Mouse (Mus musculus): ENCODE measurements around the gene AC140267.1. TPM values are rescaled to one million over a fixed set of nuclear protein-coding genes. Genes with fewer than 3 reads are reported as not detected.

The AC140267.1 gene
- polyA plus RNA-seq, 1 experiment from 2014 or later: not detected

DNA sequence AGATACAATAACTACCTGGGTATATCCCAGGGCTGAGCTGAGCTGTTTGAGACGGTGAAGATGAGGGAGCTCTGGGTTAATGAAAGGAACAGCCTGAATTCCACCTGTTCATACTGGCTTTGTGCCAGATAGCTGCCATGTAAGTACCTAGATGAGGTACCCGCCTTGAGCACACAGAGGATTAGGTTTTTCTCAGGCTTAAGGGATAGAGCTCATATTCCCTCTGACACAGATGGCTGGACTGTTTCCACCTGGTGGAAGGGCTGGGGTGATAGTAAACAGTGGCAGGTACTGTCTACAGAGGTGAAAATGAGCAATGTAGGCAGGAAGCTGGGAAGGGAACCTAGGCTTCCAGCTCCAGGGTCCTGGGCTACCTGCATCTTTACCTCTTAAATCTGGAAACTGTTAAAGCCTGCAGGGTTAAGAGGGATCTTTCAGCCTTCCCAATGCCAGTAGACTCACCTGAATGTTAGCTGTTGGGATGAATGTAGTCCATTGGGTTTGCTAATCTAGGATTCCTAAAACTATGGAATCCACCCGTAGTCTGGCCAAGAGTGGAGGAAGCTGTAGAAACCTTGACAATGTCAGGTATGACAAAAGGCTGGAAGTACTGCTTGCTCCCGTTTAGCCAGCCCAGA lies 22.1 kb downstream of the AC140267.1 start:
- Histone ChIP-seq H3K4me3 (ENCODE audit: low read depth, low read length) (peak overlapping the region; percentile 100), H3K4me1 (replicated peaks; ENCODE audit: control insufficient read depth, insufficient read depth, low read length) (peaks cover 12% of the 10 kb centered on the region), H3K27me3 (replicated peaks; ENCODE audit: control insufficient read depth, insufficient read depth, low read length) (no peaks in the 10 kb centered on the region), H3K9me3 (ENCODE audit: control insufficient read depth) (no peaks in the 10 kb centered on the region), H3K4me2 (replicated peaks; ENCODE audit: low read depth) (peak overlapping the region; percentile 96), H3K27ac (ENCODE audit: low read depth, low read length) (peak overlapping the region; percentile 100), H3K9ac (ENCODE audit: low read depth, low read length) (no peak overlapping the region; the same call in 1 of the 2 replicates), H3K36me3 (ENCODE audit: control insufficient read depth, insufficient read depth) (peaks cover 26% of the 10 kb centered on the region)
- 11% methylated on average over 4 of the region's 4 CpGs for WGBS
- TF ChIP-seq CTCF (IDR thresholded peaks at IDR 0.05; ENCODE audit: low read depth): peak; percentile 28; the same call in 1 of the 2 replicates
- peak; percentile 3; the same call in 1 of the 2 replicates for ATAC-seq

DNA sequence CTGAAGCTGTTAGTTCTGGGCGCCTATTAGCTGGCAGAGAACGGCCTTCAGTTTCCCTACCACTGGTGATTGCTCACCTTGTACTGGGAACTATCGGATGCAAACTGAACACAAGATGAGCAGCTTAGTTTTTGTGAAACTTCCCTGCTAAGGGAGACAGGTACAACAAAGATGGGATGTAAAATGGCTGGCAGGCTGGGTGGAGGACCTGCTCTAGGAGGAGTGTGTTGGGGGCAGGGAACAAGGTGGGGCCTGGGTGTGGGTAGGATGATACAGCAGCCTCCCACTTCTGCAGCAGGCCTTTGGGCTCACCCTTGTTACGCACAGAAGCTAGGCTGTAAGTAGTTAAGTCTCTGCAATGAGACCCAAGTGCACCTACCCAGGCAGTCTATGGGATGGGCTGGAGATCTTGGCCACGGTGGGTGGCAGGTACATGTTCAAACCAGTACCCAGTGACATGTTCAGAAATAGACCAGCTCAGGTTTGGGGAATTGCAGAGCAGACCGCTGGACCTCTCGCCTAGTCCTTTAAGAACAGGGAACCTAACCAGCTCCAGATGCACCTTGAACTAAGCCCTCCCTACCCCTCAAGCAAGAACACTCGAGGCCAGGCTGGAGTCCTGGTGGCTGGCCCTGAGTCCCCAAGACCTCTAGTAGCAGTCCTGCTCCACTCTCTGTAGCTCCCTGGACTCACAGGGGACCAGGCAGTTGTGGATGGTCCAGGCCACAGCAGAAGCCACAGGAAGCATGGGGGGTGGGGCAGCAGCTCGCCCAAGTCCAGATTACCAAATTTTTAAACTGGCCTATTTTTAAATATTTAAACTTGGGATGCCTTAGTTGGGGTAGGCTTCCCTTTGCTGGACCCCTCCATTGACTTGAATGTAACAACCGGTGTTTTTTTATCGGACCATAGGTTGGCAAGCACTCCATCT lies 22.9 kb downstream of the AC140267.1 start:
- peak overlapping the region; percentile 100 for H3K27ac ChIP-seq (ENCODE audit: low read depth, low read length)
- H3K4me2 ChIP-seq (replicated peaks; ENCODE audit: low read depth): peak overlapping the region; percentile 96; the same call in 1 of the 2 replicates
- TF ChIP-seq CTCF (IDR thresholded peaks at IDR 0.05; ENCODE audit: low read depth): no peak
- peaks cover 26% of the 10 kb centered on the region for H3K36me3 ChIP-seq (ENCODE audit: control insufficient read depth, insufficient read depth)
- no peak for ATAC-seq
- WGBS: 47% methylated on average over 11 of the region's 11 CpGs
- H3K4me3 ChIP-seq (ENCODE audit: low read depth, low read length): no peak overlapping the region
- no peak overlapping the region for H3K9ac ChIP-seq (ENCODE audit: low read depth, low read length)
- H3K27me3 ChIP-seq (replicated peaks; ENCODE audit: control insufficient read depth, insufficient read depth, low read length): no peaks in the 10 kb centered on the region
- H3K9me3 ChIP-seq (ENCODE audit: control insufficient read depth): no peaks in the 10 kb centered on the region
- peaks cover 8% of the 10 kb centered on the region for H3K4me1 ChIP-seq (replicated peaks; ENCODE audit: control insufficient read depth, insufficient read depth, low read length)

DNA sequence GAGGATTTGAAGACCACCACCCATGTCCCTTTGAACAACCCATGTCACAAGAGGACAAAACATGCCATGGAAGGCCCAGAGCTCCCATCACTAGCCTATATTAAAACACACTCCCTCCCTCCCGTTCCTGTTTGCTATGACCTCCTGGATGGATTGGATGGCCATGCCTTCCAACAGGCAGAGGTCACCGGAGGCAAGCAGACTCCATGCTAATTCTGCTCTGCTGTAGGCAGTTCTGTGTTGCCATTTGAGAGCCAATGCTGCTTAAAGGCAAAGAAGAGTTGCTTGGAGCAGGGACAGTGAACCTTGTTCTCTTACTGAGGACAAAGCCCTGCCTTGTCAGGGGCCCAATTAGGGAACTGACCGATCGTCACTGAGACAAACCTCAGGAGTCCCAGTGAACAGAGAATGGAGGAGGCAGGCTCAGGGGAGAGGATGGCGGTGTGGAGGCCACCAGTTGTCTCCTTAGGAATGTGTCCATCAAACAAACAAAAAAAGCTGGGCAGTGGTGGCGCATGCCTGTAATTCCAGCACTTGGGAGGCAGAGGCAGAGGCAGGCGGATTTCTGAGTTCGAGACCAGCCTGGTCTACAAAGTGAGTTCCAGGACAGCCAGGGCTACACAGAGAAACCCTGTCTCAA lies 23.9 kb downstream of the AC140267.1 start:
- H3K4me1 ChIP-seq (replicated peaks; ENCODE audit: control insufficient read depth, insufficient read depth, low read length): peaks cover 3% of the 10 kb centered on the region; the same call in 1 of the 2 replicates
- no peak overlapping the region for H3K4me3 ChIP-seq (ENCODE audit: low read depth, low read length)
- WGBS: 52% methylated on average over 7 of the region's 8 CpGs
- H3K9me3 ChIP-seq (ENCODE audit: control insufficient read depth): no peaks in the 10 kb centered on the region
- peak overlapping the region; percentile 41 for H3K27ac ChIP-seq (ENCODE audit: low read depth, low read length)
- no peaks in the 10 kb centered on the region for H3K27me3 ChIP-seq (replicated peaks; ENCODE audit: control insufficient read depth, insufficient read depth, low read length)
- no peak overlapping the region for H3K4me2 ChIP-seq (replicated peaks; ENCODE audit: low read depth)
- peaks cover 26% of the 10 kb centered on the region for H3K36me3 ChIP-seq (ENCODE audit: control insufficient read depth, insufficient read depth)
- no peak overlapping the region for H3K9ac ChIP-seq (ENCODE audit: low read depth, low read length)
- no peak for ATAC-seq
- TF ChIP-seq CTCF (IDR thresholded peaks at IDR 0.05; ENCODE audit: low read depth): no peak

DNA sequence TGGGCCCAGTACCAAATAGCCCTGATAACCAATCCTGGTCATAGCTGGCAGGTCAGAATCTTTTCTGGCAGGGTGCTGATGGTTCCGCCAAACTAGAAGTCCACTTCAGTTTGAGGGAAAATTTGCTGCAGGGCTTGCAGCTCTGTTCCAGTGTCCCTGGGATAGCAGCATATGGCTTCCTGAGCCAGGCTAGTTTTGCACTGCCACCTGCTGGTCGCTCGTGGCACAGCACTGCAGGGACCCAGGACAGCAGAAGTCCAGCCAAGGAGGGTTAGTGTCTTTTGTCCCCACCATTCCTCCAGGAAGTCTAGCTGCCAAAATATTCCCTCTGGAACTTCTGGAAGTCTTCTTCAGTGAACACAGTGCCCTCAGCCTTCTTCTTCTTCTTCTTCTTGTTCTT lies 25.0 kb downstream of the AC140267.1 start:
- 14% methylated on average over 3 of the region's 3 CpGs for WGBS
- H3K27me3 ChIP-seq (replicated peaks; ENCODE audit: control insufficient read depth, insufficient read depth, low read length): no peaks in the 10 kb centered on the region
- H3K27ac ChIP-seq (ENCODE audit: low read depth, low read length): no peak overlapping the region
- H3K4me2 ChIP-seq (replicated peaks; ENCODE audit: low read depth): no peak overlapping the region
- H3K4me1 ChIP-seq (replicated peaks; ENCODE audit: control insufficient read depth, insufficient read depth, low read length): peaks cover 3% of the 10 kb centered on the region; the same call in 1 of the 2 replicates
- H3K9me3 ChIP-seq (ENCODE audit: control insufficient read depth): no peaks in the 10 kb centered on the region
- peaks cover 26% of the 10 kb centered on the region for H3K36me3 ChIP-seq (ENCODE audit: control insufficient read depth, insufficient read depth)
- no peak for ATAC-seq
- H3K9ac ChIP-seq (ENCODE audit: low read depth, low read length): no peak overlapping the region
- TF ChIP-seq CTCF (IDR thresholded peaks at IDR 0.05; ENCODE audit: low read depth): peak; percentile 96
- no peak overlapping the region for H3K4me3 ChIP-seq (ENCODE audit: low read depth, low read length)

DNA sequence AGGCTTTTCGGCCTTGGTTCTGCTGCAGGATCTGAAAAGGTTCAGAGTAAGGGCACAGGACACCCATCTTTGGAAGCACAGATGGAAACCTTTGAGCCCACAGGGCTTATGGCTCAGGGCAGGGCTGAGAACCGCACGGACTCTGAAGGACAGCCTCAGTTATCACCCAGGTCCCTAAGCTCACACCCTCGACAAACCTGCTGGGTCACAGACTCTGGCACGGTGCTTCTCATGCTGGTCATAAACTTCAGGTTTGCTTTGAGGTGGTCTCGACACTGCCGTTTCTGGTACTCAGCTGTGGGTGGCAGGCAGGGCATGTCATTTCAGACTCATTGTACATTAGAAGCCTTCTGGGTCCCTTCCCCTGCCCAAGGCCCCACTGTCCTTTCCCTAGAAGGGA lies 25.5 kb downstream of the AC140267.1 start:
- Histone ChIP-seq H3K4me2 (replicated peaks; ENCODE audit: low read depth) (no peak overlapping the region), H3K9ac (ENCODE audit: low read depth, low read length) (no peak overlapping the region), H3K36me3 (ENCODE audit: control insufficient read depth, insufficient read depth) (peaks cover 24% of the 10 kb centered on the region), H3K27me3 (replicated peaks; ENCODE audit: control insufficient read depth, insufficient read depth, low read length) (no peaks in the 10 kb centered on the region), H3K4me1 (replicated peaks; ENCODE audit: control insufficient read depth, insufficient read depth, low read length) (peaks cover 3% of the 10 kb centered on the region; the same call in 1 of the 2 replicates), H3K27ac (ENCODE audit: low read depth, low read length) (no peak overlapping the region), H3K4me3 (ENCODE audit: low read depth, low read length) (no peak overlapping the region), H3K9me3 (ENCODE audit: control insufficient read depth) (no peaks in the 10 kb centered on the region)
- TF ChIP-seq CTCF (IDR thresholded peaks at IDR 0.05; ENCODE audit: low read depth): no peak
- 49% methylated on average over 7 of the region's 7 CpGs for WGBS
- no peak for ATAC-seq
